Mouse (Mus musculus): ENCODE data around the gene Mlh1. TPM values are rescaled to one million over a fixed set of nuclear protein-coding genes. Genes with fewer than 3 reads are reported as not detected.

Gene Mlh1
- total RNA-seq, 2 experiments from 2014 or later = 21.1 to 26.0 TPM

DNA sequence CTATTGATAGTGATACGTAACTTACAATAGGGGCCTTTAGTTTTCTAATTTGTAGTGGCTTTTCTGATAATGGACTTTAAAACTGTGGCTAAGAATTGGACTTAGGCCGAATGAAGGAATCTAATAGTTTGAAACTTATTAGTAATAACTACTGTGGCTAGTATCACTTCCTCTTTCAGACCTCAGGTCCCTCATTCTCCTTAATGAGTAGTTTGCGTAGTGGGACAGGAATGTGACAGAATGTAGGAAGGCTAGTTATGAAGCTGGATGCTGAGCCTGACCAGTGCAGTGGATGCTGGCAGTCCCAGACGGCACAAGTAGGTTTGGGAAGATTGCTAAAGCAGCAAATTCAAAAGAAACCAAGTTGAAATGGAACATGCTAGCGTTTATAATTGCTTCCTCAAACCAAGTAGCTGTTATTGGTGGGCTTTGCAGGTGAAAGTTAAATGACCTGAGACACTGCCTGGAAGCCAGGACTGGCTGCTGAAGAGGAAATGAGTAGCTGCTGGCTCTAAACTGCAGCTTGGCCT, 51.0 kb downstream of the Mlh1 start:
- DNase-seq (ENCODE audit: low spot score in 2 of 2) = no peak

DNA sequence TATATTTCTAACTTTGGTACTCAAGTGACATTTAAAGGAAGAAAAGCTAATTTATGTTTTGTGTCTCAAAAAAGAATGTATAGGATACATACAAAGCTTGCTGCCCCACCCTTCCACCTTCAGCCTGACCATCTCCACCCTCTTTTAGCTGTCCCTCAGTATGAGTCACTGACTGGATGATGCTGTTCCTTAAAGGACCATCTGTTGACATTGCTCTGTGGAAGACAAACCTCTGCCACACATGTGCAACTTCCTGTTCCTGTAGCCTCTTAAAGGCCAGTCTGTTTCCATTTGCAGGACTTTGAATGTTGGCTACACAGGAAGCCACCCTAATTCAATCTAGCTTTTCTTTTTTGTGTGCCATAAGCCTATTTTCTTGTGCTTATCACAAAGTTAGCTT, 55.2 kb downstream of the Mlh1 start:
- DNase-seq (ENCODE audit: low spot score in 2 of 2) = no peak

DNA sequence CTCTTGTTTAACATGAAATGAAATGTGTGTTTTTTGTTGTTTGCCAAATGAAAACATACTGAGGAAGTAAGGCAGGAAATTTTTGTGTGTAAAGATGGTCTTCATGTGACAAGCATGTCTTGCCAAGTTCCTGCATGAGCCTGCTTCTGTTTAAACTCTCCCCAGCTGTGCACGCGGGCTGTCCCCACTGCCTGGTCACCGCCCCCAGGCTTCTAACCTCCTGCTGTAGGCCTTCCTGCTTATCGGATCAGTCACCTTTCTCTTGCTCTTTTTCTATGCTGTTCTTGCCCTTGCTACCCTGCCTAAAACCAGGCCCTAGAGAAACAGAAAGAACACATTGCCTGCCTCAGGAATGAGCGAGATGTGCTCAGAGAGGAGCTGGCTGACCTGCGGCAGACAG, 58.1 kb downstream of the Mlh1 start:
- DNase-seq (ENCODE audit: low spot score in 2 of 2) = no peak

DNA sequence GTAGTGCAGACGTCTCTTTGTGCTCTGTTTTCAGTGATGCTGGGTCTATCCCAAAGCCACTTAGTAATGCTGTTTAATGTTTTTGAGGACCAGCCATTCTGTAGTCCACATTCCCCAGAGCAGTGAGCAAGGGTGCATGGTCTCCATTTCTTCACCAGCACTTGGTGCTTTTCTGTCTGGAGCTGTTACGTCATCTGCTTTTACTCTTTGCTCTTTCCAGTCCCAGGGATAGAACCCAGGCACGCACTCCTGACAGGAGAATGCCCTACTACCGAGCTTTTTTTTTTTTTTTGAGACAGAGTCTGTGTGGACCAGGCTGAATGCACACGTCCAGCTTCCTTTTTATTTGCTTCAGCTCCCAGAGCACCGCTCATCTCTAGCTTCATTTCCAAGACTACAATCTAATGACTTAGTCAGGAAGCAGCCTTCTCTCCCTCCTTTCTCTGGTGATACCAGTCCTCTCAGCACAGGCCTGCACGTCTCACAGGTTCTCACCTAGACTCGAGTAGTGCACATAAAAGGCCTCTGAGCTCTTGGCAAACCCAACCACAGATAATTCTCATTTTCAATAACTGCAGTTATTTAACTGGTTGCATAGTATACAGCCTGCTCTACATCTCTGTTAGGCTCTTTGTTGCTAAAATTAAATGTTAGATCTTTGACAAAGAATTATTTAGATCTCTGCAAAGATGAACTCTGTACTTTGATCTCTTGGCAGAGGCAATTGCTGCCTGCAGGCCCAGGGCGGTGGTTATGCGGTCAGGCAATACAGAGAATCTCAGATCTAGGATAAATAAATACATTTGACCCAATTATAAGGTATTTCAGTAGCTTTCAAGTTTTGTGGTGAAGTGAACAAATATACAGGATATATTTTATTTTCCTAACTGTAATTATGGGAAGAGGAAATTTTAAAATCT, 60.2 kb downstream of the Mlh1 start:
- no peak for DNase-seq (ENCODE audit: low spot score in 2 of 2)

DNA sequence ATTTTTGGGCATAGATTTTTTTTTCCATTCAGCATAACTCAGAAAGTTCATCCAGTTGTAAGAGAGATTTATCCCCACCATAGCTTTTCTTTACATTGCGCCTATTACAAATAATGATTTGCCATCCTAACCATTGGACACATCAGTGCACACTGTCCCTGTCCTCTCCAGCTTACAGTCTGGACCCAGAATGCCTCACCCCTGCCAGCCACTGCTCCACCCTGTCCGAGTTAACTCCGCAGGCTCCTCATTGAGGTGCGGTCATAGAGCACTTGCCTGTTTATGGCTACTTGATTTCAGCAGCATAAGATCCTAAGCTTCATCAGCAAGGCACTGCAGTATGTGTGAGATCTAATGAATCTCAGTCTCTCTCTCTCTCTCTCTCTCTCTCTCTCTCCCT, 61.2 kb downstream of the Mlh1 start:
- no peak for DNase-seq (ENCODE audit: low spot score in 2 of 2)

DNA sequence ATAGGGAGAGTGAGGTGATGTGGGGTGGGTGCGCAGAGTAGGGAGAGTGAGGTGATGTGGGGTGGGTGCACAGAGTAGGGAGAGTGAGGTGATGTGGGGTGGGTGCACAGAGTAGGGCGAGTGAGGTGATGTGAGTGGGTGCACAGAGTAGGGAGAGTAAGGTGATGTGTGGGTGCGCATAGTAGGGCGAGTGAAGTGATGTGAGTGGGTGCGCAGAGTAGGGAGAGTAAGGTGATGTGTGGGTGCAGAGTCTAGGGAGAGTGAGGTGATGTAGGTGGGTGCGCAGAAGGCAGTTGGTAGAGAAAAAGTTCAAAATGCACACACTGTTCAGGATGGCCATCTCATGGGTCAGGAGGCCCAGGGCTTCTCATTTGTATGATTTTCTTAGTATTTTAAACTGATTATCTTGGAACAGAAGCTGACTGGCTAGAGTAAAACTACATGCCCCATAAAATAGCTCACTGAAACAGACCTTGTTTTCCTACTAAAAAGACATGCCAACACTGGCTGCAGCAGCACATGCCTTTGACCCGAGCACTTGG, 62.4 kb downstream of the Mlh1 start:
- DNase-seq (ENCODE audit: low spot score in 2 of 2) = no peak

DNA sequence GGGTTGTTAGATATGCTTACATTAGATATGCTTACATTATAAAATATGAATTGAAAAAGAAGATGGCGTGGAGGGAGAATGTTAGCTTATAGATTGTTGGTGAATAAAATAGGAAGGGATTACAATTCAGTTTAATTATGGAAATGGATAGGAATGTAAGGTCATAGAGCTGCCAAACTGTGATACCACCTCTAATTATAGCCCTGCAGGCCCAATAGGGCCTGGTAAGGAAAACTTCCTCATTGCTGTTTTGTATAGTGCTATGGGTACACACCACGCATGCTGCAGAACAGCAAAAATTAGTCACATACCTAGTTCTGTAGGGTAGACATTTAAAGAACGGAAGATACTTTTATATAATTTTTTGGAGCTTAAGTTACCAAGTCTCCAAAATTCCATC, 63.4 kb downstream of the Mlh1 start:
- no peak for DNase-seq (ENCODE audit: low spot score in 2 of 2)

DNA sequence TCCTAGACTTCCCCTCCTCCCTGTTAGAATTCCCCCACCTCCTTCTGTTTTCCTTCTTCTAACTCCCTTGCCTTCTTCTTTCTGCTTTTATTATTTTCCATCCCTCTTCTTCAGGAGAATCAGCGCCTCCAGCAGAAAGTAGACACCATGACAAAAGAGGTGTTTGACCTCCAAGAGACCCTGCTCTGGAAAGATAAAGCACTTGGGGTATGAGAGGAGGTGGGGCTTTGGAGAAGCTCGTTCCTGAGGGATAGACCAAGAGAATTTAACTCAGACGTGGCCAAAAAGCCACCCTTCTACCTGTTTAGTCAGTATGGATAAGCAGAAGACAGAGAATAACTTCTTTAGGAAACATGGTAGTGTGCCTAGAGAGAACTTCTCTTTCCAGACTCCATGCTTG, 63.9 kb downstream of the Mlh1 start:
- DNase-seq (ENCODE audit: low spot score in 2 of 2) = no peak

DNA sequence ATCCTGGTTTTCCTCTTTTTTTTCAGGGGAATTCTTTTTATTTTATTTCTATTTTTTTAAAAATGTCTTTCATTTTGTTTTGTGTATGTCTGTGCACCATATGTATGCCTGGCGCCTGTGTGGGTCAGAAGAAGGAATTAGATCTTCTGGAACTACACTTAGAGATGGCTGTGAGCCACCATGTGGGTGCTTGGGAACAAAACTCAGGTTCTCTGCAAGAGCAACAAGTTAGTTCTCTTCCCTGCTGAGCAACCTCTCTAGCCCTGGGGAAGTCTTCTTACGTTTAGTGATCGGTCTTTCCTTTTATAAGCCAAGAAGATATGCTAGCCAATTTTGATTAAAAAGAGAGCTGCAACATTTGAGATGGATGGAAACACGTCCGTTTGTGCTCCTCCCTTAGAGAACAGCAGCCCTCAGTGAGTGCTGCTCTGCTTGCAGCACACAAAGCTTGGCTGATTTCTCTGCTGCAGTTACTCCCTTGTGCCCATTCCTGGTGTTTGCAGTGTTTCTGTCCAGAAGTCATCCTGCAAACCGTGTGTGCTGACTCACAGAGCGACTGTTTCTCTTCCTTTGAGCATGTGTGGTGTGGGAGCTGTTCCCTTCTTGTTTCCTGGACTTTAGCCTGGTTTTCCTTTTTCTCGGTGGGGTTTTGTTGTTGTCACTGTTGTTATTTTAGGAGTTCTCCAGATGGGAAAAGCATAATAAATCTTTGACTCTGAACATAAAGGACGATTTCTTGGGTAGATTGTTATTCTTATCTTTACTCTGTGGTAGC, 66.8 kb downstream of the Mlh1 start:
- no peak for DNase-seq (ENCODE audit: low spot score in 2 of 2)

DNA sequence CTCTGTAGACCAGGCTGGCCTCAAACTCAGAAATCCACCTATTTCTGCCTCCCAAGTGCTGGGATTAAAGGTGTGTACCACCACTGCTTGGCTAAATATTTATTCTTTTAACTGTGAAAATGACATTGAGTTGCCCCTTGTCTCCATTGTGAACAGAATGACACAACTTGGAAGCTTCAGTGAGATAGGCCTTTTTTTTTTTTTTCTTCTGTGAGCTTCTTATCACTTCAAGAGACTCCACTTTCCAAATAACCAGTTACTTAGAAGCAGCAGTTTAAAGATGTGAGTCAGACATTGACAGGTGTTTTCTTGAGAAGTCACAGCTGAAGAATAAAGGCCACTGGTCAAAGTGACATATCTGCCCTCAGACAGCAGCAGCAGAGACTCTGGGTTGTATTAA, 71.4 kb downstream of the Mlh1 start:
- no peak for DNase-seq (ENCODE audit: low spot score in 2 of 2)

DNA sequence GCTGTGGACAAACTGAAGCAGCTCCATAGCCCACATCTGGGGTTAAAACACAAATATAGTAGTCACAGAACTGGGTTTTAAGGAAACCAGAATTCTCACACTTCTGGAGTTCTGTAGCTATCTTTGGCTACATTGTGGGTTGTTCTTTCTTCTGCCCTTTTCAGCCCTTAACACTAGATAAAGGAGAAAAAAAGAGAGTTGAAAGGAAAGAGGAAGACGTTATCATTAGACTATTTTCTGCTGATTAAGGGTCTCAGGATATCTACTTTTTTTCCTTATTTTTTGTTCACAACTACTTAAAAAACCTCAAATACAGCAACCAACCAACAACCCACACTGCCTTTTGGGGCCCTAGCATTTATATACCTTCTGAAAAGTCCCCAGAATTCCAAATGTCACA, 73.3 kb downstream of the Mlh1 start:
- DNase-seq (ENCODE audit: low spot score in 2 of 2) = no peak

DNA sequence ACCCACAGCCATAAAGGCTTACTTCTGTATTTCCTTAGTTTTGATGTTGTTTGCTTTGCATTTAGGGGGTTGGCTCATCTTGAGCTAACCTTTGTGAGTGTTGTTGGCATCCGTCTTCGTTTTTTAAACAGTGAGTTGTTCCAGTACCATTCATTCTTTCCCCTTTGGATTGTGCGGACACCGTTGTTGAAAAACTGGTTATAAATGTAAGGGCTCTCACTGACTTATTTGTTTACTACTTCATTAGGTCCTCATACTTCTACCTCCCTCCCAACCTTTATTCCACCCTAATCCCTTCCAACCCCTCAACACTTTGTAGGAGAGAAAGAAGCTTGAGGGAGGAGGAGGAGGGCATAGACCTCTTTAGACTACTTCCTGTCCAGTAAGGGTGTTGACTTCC, 73.9 kb downstream of the Mlh1 start:
- DNase-seq (ENCODE audit: low spot score in 2 of 2) = no peak

DNA sequence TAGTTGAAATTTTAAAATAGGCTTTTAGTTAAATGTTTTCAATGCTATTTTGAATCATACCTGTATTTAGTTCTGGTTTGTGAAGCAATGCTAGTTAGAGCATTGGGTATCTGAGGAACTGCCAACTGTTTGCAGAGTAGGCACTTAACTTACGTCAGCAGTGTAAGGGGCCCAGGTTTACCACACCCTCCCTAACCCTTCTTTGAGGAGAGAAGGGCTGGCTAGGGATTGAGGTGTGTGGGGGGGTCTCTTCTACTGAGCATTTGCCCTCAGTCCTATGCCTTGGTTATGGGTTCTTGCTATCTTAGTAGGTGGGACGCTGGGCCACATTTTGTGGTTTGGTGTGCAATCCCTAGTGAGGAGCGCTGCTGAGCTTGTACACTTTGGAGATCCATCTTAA, 74.5 kb downstream of the Mlh1 start:
- no peak for DNase-seq (ENCODE audit: low spot score in 2 of 2)

DNA sequence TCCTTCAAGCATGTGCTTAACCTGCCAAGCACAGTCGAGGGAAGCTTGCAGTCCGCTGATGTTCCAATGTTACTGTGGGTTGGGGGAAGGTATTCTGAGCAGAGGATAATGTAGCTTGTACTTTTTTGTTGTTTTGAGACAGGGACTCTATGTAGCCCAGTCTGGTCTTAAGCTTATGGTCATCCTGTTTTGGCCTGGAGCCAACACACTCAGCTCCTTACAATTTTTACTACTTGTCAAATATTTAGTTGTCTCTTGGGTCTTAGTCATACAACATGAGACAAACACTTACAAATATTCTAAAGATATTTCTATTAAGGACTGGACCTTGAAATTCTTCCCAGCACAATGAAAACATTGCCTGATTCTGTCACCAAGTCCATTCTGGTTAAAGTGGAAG, 78.4 kb downstream of the Mlh1 start:
- no peak for DNase-seq (ENCODE audit: low spot score in 2 of 2)

DNA sequence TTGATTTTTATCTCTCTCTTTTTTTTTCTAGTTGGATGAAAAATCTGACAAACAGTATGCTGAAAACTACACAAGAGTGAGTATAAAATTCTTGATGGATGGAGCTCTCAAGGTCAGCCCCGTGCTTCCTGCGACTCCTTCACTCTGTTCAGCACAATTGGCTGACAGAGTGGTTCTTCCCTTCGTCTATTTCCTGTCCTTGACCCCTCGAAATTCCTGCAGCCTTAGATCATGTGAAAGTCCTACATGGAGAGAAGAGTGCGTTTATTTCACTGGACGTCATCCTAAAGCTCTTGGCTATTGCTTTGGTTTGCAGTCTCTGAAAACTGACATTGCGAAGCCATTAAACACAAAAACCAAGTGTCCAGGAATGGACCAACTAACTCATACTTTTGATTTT, 82.9 kb downstream of the Mlh1 start:
- DNase-seq (ENCODE audit: low spot score in 2 of 2) = no peak

DNA sequence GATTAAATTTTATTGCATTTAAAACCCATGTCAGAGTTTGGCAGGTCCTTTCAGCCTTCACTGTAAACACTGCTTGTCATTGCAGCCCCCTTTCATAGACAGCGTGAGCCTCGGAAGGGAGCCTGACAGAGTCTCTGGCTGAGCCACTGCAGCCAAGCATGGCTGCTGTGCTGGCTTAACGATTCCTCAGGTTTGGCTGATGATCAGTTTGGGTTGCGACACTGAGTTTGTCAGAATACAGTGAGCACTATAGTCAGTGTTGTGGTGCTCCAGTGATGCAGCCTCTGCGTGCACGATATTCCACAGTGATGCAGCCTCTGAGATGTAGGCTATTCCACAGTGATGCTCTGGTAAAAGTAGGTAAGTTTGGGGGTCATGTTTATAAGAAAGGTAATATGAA, 84.7 kb downstream of the Mlh1 start:
- DNase-seq (ENCODE audit: low spot score in 2 of 2) = no peak

DNA sequence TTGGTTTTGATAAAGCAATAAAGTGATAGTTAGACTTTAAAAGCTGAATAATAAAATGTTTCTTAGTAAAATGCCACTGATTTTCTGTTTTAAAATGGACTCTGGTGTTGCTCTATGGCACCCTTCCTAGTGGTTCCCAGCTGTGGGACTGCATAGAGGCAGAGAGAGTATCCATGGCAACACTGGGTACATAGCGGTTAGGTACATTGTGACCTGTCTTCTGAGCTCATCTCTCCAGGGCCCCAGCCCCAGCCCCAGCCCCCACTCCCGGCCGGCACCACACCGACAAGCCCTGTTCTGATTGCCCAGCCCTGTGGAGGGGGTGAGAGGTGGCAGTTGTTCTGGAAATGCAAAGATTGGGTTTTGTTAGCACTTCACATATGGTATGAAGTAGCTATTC, 86.7 kb downstream of the Mlh1 start:
- DNase-seq (ENCODE audit: low spot score in 2 of 2) = no peak

DNA sequence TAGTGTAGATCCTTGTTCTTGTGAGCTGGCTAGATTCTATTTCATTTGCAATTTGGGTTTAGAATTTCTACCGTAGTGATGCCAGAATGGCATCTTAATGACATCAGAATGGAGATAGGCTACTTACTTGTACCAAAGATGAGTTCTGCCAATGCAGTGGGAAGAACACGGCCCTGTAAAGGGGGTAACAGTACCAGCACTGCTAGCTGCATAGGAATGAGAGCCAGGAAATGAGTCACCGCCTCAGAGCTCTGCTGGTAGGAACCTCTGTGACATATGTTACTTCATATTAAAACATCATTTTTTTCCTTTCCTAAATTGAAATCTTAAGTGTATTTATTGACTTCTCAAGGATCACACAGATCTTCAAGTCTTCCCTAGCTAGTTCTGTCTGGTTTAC, 89.4 kb downstream of the Mlh1 start:
- DNase-seq (ENCODE audit: low spot score in 2 of 2) = no peak

DNA sequence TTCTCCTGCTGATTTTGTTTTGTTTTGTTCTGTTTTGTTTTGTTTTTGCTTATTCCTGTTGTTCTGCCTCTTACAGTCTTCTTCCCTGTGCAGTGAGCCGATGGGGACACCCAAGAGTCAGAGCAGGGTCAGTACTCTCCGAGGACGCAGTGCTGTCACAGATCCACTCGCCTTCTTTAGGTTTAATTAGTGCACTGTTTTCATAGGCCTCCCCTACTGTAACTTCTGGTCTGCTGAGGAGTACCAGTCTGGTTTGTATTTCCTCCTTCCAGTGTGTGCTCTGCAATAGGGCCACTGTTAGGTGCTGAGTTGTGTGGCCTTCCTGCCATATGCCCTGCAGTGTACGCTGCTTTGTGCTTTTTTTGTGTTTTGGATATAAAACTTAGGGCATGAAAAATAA, 92.6 kb downstream of the Mlh1 start:
- DNase-seq (ENCODE audit: low spot score in 2 of 2) = no peak

Measured in layer of hippocampus, postnatal 10 days (tissue).